Mouse (Mus musculus) MEL (cell line): ENCODE measurements around the gene Tgfb1. TPM values are rescaled to one million over a fixed set of nuclear protein-coding genes. Genes with fewer than 3 reads are reported as not detected.

Source experiments
- DNase-seq: peaks from one replicate; pipeline ENCODE4 v3.0.0; 2011; ENCODE audit warnings: low read depth, low spot score
- H3K27ac ChIP-seq: 2 replicates; pipeline ENCODE4 v1.5.1; 2012; ENCODE audit warnings: low read depth, mild to moderate bottlenecking, control low read depth, low read length, moderate library complexity; ENCODE audit not compliant: control insufficient read depth
- H3K27me3 ChIP-seq, 2 experiments: fragments of 150-350 bp in 1 of 2; sonication (generic) in 1 of 2; 2 replicates each; pipeline ENCODE4 v1.6.1; 2012; ENCODE audit warnings: low read length in 2 of 2, mild to moderate bottlenecking in 2 of 2, improper control_type of control experiment in 1 of 2, moderate library complexity in 1 of 2; ENCODE audit not compliant: insufficient read depth in 2 of 2, control insufficient read depth in 1 of 2
- H3K36me3 ChIP-seq, 2 experiments: 2 replicates each; pipeline ENCODE4 v1.6.1; 2012 to 2014; ENCODE audit warnings: low read length in 2 of 2, improper control_type of control experiment in 1 of 2, inconsistent platforms in 1 of 2, mild to moderate bottlenecking in 1 of 2; ENCODE audit not compliant: insufficient read depth in 2 of 2, control insufficient read depth in 1 of 2
- H3K4me1 ChIP-seq, 2 experiments: fragments of 150-350 bp in 1 of 2; sonication (generic) in 1 of 2; 2 replicates each; pipeline ENCODE4 v1.6.1; 2012; ENCODE audit warnings: low read length in 2 of 2, improper control_type of control experiment in 1 of 2, mild to moderate bottlenecking in 1 of 2; ENCODE audit not compliant: insufficient read depth in 2 of 2, control insufficient read depth in 1 of 2
- H3K4me3 ChIP-seq, 2 experiments: fragments of 150-350 bp in 1 of 2; sonication (generic) in 1 of 2; 2 replicates each; pipeline ENCODE4 v1.5.1; 2012; ENCODE audit warnings: low read depth in 2 of 2, low read length in 2 of 2, mild to moderate bottlenecking in 2 of 2, moderate library complexity in 2 of 2, control low read depth in 1 of 2, improper control_type of control experiment in 1 of 2; ENCODE audit not compliant: control insufficient read depth in 1 of 2, insufficient read depth in 1 of 2
- H3K79me2 ChIP-seq: 2 replicates; pipeline ENCODE4 v1.6.1; 2012; ENCODE audit warnings: mild to moderate bottlenecking, low read length, moderate library complexity; ENCODE audit not compliant: control insufficient read depth, poor library complexity, insufficient read depth
- H3K9ac ChIP-seq: 2 replicates; pipeline ENCODE4 v1.6.1; 2012; ENCODE audit warnings: low read depth, mild to moderate bottlenecking, control low read depth, low read length, moderate library complexity; ENCODE audit not compliant: control insufficient read depth, poor library complexity, severe bottlenecking
- H3K9me3 ChIP-seq: fragments of 150-350 bp; sonication (generic); replicated peaks from 2 replicates; pipeline ENCODE4 v1.6.1; 2012; ENCODE audit warnings: mild to moderate bottlenecking, low read length, improper control_type of control experiment, moderate library complexity; ENCODE audit not compliant: insufficient read depth
- BHLHE40 ChIP-seq: IDR thresholded peaks from 2 replicates; pipeline ENCODE4 v1.6.1; 2012; ENCODE audit warnings: low read depth, mild to moderate bottlenecking, inconsistent platforms, low read length, improper control_type of control experiment, borderline replicate concordance
- CHD1 ChIP-seq: IDR thresholded peaks from 2 replicates; pipeline ENCODE4 v1.6.1; 2012; ENCODE audit warnings: low read depth, mild to moderate bottlenecking, inconsistent platforms, low read length, improper control_type of control experiment
- CHD2 ChIP-seq: IDR thresholded peaks from 2 replicates; pipeline ENCODE4 v1.6.1; 2011; ENCODE audit warnings: low read length, improper control_type of control experiment
- CTCF ChIP-seq, 3 experiments: IDR thresholded peaks in 2 of 3; conservative IDR thresholded peaks in 1 of 3; 2 replicates each; pipeline ENCODE4 v1.5.1; 2011 to 2012; ENCODE audit warnings: low read length in 3 of 3, low read depth in 2 of 3, mild to moderate bottlenecking in 2 of 3, improper control_type of control experiment in 1 of 3, inconsistent platforms in 1 of 3, mixed read lengths in 1 of 3, moderate library complexity in 1 of 3; ENCODE audit not compliant: control insufficient read depth in 1 of 3, insufficient read depth in 1 of 3, poor library complexity in 1 of 3, severe bottlenecking in 1 of 3
- E2F4 ChIP-seq: IDR thresholded peaks from 2 replicates; pipeline ENCODE4 v1.6.1; 2011; ENCODE audit warnings: low read depth, low read length, improper control_type of control experiment, borderline replicate concordance
- EP300 ChIP-seq, 2 experiments: IDR thresholded peaks; 2 replicates each; pipeline ENCODE4 v1.6.1; 2011; ENCODE audit warnings: improper control_type of control experiment in 2 of 2, low read length in 2 of 2, low read depth in 1 of 2, mild to moderate bottlenecking in 1 of 2
- ETS1 ChIP-seq: IDR thresholded peaks from 2 replicates; pipeline ENCODE4 v1.6.1; 2012; ENCODE audit warnings: low read depth, mild to moderate bottlenecking, inconsistent platforms, low read length, improper control_type of control experiment, moderate library complexity
- KAT2A ChIP-seq: conservative IDR thresholded peaks from 2 replicates; pipeline ENCODE4 v1.6.1; 2012; ENCODE audit warnings: low read depth, low read length, improper control_type of control experiment, inconsistent platforms
- MAFK ChIP-seq: IDR thresholded peaks from 2 replicates; pipeline ENCODE4 v1.6.1; 2011; ENCODE audit warnings: low read depth, mild to moderate bottlenecking, low read length, improper control_type of control experiment, borderline replicate concordance
- MAX ChIP-seq: IDR thresholded peaks from 2 replicates; pipeline ENCODE4 v1.6.1; 2011; ENCODE audit warnings: low read length, improper control_type of control experiment
- MAZ ChIP-seq: IDR thresholded peaks from 2 replicates; pipeline ENCODE4 v1.6.1; 2012; ENCODE audit warnings: low read depth, mild to moderate bottlenecking, inconsistent platforms, low read length, improper control_type of control experiment
- MEF2A ChIP-seq: IDR thresholded peaks from 2 replicates; pipeline ENCODE4 v1.6.1; 2014; ENCODE audit warnings: low read depth, mild to moderate bottlenecking, inconsistent platforms, low read length, improper control_type of control experiment; ENCODE audit not compliant: poor library complexity, insufficient replicate concordance, severe bottlenecking; ENCODE audit errors: extremely low read depth
- MXI1 ChIP-seq: IDR thresholded peaks from 2 replicates; pipeline ENCODE4 v1.6.1; 2011; ENCODE audit warnings: mild to moderate bottlenecking, low read depth, low read length, improper control_type of control experiment
- MYB ChIP-seq: IDR thresholded peaks from 2 replicates; pipeline ENCODE4 v1.6.1; 2011; ENCODE audit warnings: mild to moderate bottlenecking, low read depth, low read length, improper control_type of control experiment
- MYC ChIP-seq: IDR thresholded peaks from 2 replicates; pipeline ENCODE4 v1.6.1; 2011; ENCODE audit warnings: low read depth, mild to moderate bottlenecking, low read length, improper control_type of control experiment, moderate library complexity
- POLR2A ChIP-seq, 2 experiments: IDR thresholded peaks; 2 replicates each; pipeline ENCODE4 v1.6.1; 2011 to 2012; ENCODE audit warnings: low read length in 2 of 2, mild to moderate bottlenecking in 2 of 2, control low read depth in 1 of 2, improper control_type of control experiment in 1 of 2, low read depth in 1 of 2, moderate library complexity in 1 of 2; ENCODE audit not compliant: control insufficient read depth in 1 of 2, insufficient read depth in 1 of 2, poor library complexity in 1 of 2
- RAD21 ChIP-seq: IDR thresholded peaks from 2 replicates; pipeline ENCODE4 v1.6.1; 2011; ENCODE audit warnings: mild to moderate bottlenecking, low read depth, low read length, improper control_type of control experiment
- SIN3A ChIP-seq: IDR thresholded peaks from 2 replicates; pipeline ENCODE4 v1.6.1; 2012; ENCODE audit warnings: low read length, improper control_type of control experiment, inconsistent platforms
- SMC3 ChIP-seq: IDR thresholded peaks from 2 replicates; pipeline ENCODE4 v1.6.1; 2011; ENCODE audit warnings: low read depth, low read length, improper control_type of control experiment
- TCF12 ChIP-seq: IDR thresholded peaks from 2 replicates; pipeline ENCODE4 v1.6.1; 2014; ENCODE audit warnings: low read depth, mild to moderate bottlenecking, inconsistent platforms, low read length, improper control_type of control experiment, moderate library complexity
- UBTF ChIP-seq: IDR thresholded peaks from 2 replicates; pipeline ENCODE4 v1.6.1; 2012; ENCODE audit warnings: low read depth, mild to moderate bottlenecking, inconsistent platforms, low read length, improper control_type of control experiment, moderate library complexity, borderline replicate concordance; ENCODE audit not compliant: insufficient read depth
- USF1 ChIP-seq: IDR thresholded peaks from 2 replicates; pipeline ENCODE4 v1.6.1; 2014; ENCODE audit warnings: low read depth, mild to moderate bottlenecking, inconsistent platforms, low read length, improper control_type of control experiment, moderate library complexity
- ZC3H11A ChIP-seq: IDR thresholded peaks from 2 replicates; pipeline ENCODE4 v1.6.1; 2012; ENCODE audit warnings: low read depth, mild to moderate bottlenecking, inconsistent platforms, low read length, improper control_type of control experiment
- ZKSCAN1 ChIP-seq: IDR thresholded peaks from 2 replicates; pipeline ENCODE4 v1.6.1; 2012; ENCODE audit warnings: low read depth, mild to moderate bottlenecking, inconsistent platforms, low read length, improper control_type of control experiment, moderate library complexity
- ZNF384 ChIP-seq: IDR thresholded peaks from 2 replicates; pipeline ENCODE4 v1.6.1; 2012; ENCODE audit warnings: low read depth, mild to moderate bottlenecking, inconsistent platforms, low read length, improper control_type of control experiment
- polyA plus RNA-seq, 2 experiments: library from polyadenylated mRNA; stranded (reverse) in 1 of 2; unstranded in 1 of 2; fragments of >175 nt in 1 of 2; fragments of >200 nt in 1 of 2; gene quantifications; 2 replicates each; pipeline versions ENCODE4 v1.2.1 to v1.2.4; 2012; ENCODE audit warnings: low replicate concordance in 2 of 2, low read depth in 1 of 2; ENCODE audit not compliant: insufficient read length in 2 of 2, insufficient read depth in 1 of 2, missing spikeins in 1 of 2
- total RNA-seq: library from RNA; depleted of rRNA; stranded (reverse); fragments of 300-350 nt; gene quantifications from 2 replicates; pipeline ENCODE4 v1.2.3, GENCODE M21; 2012

Gene Tgfb1
- total and polyA plus RNA-seq, 3 experiments: 108 to 489 (median 164) TPM

- TF ChIP-seq MAFK (peak; percentile 65; the same call in 1 of the 2 replicates), BHLHE40 (peak; percentile 87), MEF2A (no peak), MAZ (0 out of 2 replicates have a peak, but pooled peaks have one; percentile 41), MYB (peak; percentile 74; the same call in 1 of the 2 replicates), ZC3H11A (peak; percentile 28), SIN3A (peak; percentile 80), RAD21 (no peak), MYC (peak; percentile 53; the same call in 1 of the 2 replicates), KAT2A (peak; percentile 40; the same call in 1 of the 2 replicates), POLR2A (IDR thresholded peaks at IDR 0.05; ENCODE audit: control insufficient read depth in 1 of 2, insufficient read depth in 1 of 2, low read depth in 1 of 2, low read length in 2 of 2, poor library complexity in 1 of 2) (peak in 1 of 2 experiments; percentile 26; a peak in 1 of 4 replicates), TCF12 (peak; percentile 91), EP300 (IDR thresholded peaks at IDR 0.05; ENCODE audit: low read depth in 1 of 2, low read length in 2 of 2) (peak; percentile 91 to 92), UBTF (no peak), ETS1 (peak; percentile 78), CHD1 (peak; percentile 82; the same call in 1 of the 2 replicates), CHD2 (peak; percentile 13; the same call in 1 of the 2 replicates), MXI1 (peak; percentile 58), CTCF (IDR thresholded peaks at IDR 0.05 in 2 of 3, conservative IDR thresholded peaks at IDR 0.05 in 1 of 3; ENCODE audit: control insufficient read depth in 1 of 3, insufficient read depth in 1 of 3, low read depth in 2 of 3, low read length in 3 of 3, poor library complexity in 1 of 3, severe bottlenecking in 1 of 3) (no peak), E2F4 (no peak; the same call in 1 of the 2 replicates)
Observed at GRCm38 (mm10) chr7:25734991-25735390, 48.2 kb downstream of the Tgfb1 start (continued).

- Histone ChIP-seq H3K36me3 (peaks cover 55 to 58% of the 10 kb centered on the region in 2 experiments), H3K4me3 (no peak overlapping the region), H3K27ac (no peak overlapping the region), H3K9me3 (no peaks in the 10 kb centered on the region), H3K27me3 (no peaks in the 10 kb centered on the region), H3K4me1 (peaks cover 27 to 39% of the 10 kb centered on the region in 2 experiments), H3K79me2 (peaks cover 4% of the 10 kb centered on the region; the same call in 1 of the 2 replicates), H3K9ac (no peak overlapping the region)
- TF ChIP-seq KAT2A (no peak), SMC3 (peak; percentile 38), USF1 (no peak), CTCF (IDR thresholded peaks at IDR 0.05 in 2 of 3, conservative IDR thresholded peaks at IDR 0.05 in 1 of 3; ENCODE audit: control insufficient read depth in 1 of 3, insufficient read depth in 1 of 3, low read depth in 2 of 3, low read length in 3 of 3, poor library complexity in 1 of 3, severe bottlenecking in 1 of 3) (peak; percentile 28 to 50 (median 40); a peak in 5 of 6 replicates), ZNF384 (0 out of 2 replicates have a peak, but pooled peaks have one; percentile 19), ZKSCAN1 (no peak), MAX (no peak)
- peak; percentile 71 for DNase-seq
Observed at GRCm38 (mm10) chr7:25736920-25737319, 50.1 kb downstream of the Tgfb1 start.
